ENCODE assay signal across 7 mouse cellular contexts in genomic region chr12:111907421-111907891, GRCm38 (mm10). TPM values are rescaled to one million over a fixed set of nuclear protein-coding genes. Genes with fewer than 3 reads are reported as not detected.
DNase-seq lines count a peak whose midpoint lies in the region; ATAC-seq and TF ChIP-seq lines count a peak whose summit lies in the region.

No protein-coding gene starts in this region.

- peak; percentile 70 for ATAC-seq in hindbrain, embryonic 16.5 days
- peak; percentile 69 for ATAC-seq in limb, embryonic 13.5 days (ENCODE audit: low FRiP score, low read depth)
- ATAC-seq in midbrain, embryonic 13.5 days, result peak; percentile 82

- H3K4me3 ChIP-seq in gastrocnemius, adult 2 months, result peak overlapping the region; percentile 78
- peak overlapping the region; percentile 89 for H3K4me3 ChIP-seq in hindbrain, embryonic 16.5 days (ENCODE audit: low read length)
- peak overlapping the region; percentile 89 for H3K4me3 ChIP-seq in limb, embryonic 13.5 days
- H3K4me3 ChIP-seq in midbrain, embryonic 13.5 days (replicated peaks), result peak overlapping the region; percentile 83

- H3K4me1 ChIP-seq in hindbrain, embryonic 16.5 days (ENCODE audit: control insufficient read depth, insufficient read depth, low read depth, low read length), result peaks cover 9% of the 10 kb centered on the region
- peaks cover 25% of the 10 kb centered on the region for H3K4me1 ChIP-seq in limb, embryonic 13.5 days
- H3K4me1 ChIP-seq in midbrain, embryonic 13.5 days (replicated peaks), result peaks cover 16% of the 10 kb centered on the region

- no peaks in the 10 kb centered on the region for H3K9me3 ChIP-seq in hindbrain, embryonic 16.5 days (ENCODE audit: control insufficient read depth, low read length)
- no peaks in the 10 kb centered on the region for H3K9me3 ChIP-seq in limb, embryonic 13.5 days
- H3K9me3 ChIP-seq in midbrain, embryonic 13.5 days, result no peaks in the 10 kb centered on the region

- peak; percentile 43 for DNase-seq in R1 (ENCODE audit: low read depth, low spot score)
- DNase-seq in cerebellum, adult 8-10 months, result peak; percentile 73
- DNase-seq in gastrocnemius, adult 2 months, result peak; percentile 81
- peak; percentile 76 to 84 for DNase-seq in spleen, postnatal 36 days (ENCODE audit: low spot score in 2 of 2)

- H3K9ac ChIP-seq in hindbrain, embryonic 16.5 days (ENCODE audit: low read depth, low read length), result peak overlapping the region; percentile 95
- H3K9ac ChIP-seq in limb, embryonic 13.5 days, result peak overlapping the region; percentile 84
- H3K9ac ChIP-seq in midbrain, embryonic 13.5 days (replicated peaks), result peak overlapping the region; percentile 92

- H3K27me3 ChIP-seq in hindbrain, embryonic 16.5 days (replicated peaks; ENCODE audit: control insufficient read depth, insufficient read depth, low read length), result 0 out of 2 replicates have a peak, but pooled peaks cover 2% of the 10 kb centered on the region
- peaks cover 7% of the 10 kb centered on the region; the same call in 1 of the 2 replicates for H3K27me3 ChIP-seq in limb, embryonic 13.5 days
- peaks cover 39% of the 10 kb centered on the region for H3K27me3 ChIP-seq in midbrain, embryonic 13.5 days

- under 1% methylated on average over 20 of the region's 63 CpGs for WGBS in hindbrain, embryonic 16.5 days
- under 1% methylated on average over 37 of the region's 63 CpGs for WGBS in limb, embryonic 13.5 days
- WGBS in midbrain, embryonic 13.5 days, result under 1% methylated on average over 40 of the region's 63 CpGs

- no peak for TF ChIP-seq CTCF in gastrocnemius, adult 2 months (IDR thresholded peaks at IDR 0.05)

- peak overlapping the region; percentile 88 for H3K27ac ChIP-seq in gastrocnemius, adult 2 months
- H3K27ac ChIP-seq in hindbrain, embryonic 16.5 days (ENCODE audit: low read depth, low read length), result peak overlapping the region; percentile 97
- peak overlapping the region; percentile 73 for H3K27ac ChIP-seq in limb, embryonic 13.5 days
- H3K27ac ChIP-seq in midbrain, embryonic 13.5 days, result peak overlapping the region; percentile 94

- H3K36me3 ChIP-seq in hindbrain, embryonic 16.5 days (ENCODE audit: control insufficient read depth, insufficient read depth, low read length), result no peaks in the 10 kb centered on the region
- no peaks in the 10 kb centered on the region for H3K36me3 ChIP-seq in limb, embryonic 13.5 days
- no peaks in the 10 kb centered on the region for H3K36me3 ChIP-seq in midbrain, embryonic 13.5 days

- H3K4me2 ChIP-seq in hindbrain, embryonic 16.5 days (ENCODE audit: low read length), result peak overlapping the region; percentile 68
- H3K4me2 ChIP-seq in limb, embryonic 13.5 days (replicated peaks), result peak overlapping the region; percentile 90
- peak overlapping the region; percentile 82 for H3K4me2 ChIP-seq in midbrain, embryonic 13.5 days (replicated peaks)

- intact Hi-C loops in gastrocnemius, adult 2 months (cut with DNase I), result no loop called here

RNA-seq across cellular contexts. Expression of gene Ppp1r13b, which starts 0.5 kb away (rescaled TPM):
- total RNA-seq in gastrocnemius, adult 2 months (2021), result 1 to 10 TPM; 6.7 to 7.1 TPM
- 17.9 and 36.4 TPM in 2 replicates for polyA plus RNA-seq in hindbrain, embryonic 16.5 days (2015; fragmentation: Nextera tagmentation; extraction: Ambion mirVana)
- 12.0 and 13.2 TPM in 2 replicates for polyA plus RNA-seq in limb, embryonic 13.5 days (2015; fragmentation: Nextera tagmentation; extraction: Ambion mirVana)
- polyA plus RNA-seq in midbrain, embryonic 13.5 days (2015; fragmentation: Nextera tagmentation; extraction: Ambion mirVana), result 17.8 and 19.7 TPM in 2 replicates

RNA-seq across cellular contexts. Expression of gene Atp5mpl, which starts 59.3 kb away (rescaled TPM):
- total RNA-seq in gastrocnemius, adult 2 months (2021), result 100 to 1,000 TPM; 684 to 874 TPM
- 694 and 757 TPM in 2 replicates for polyA plus RNA-seq in hindbrain, embryonic 16.5 days (2015; fragmentation: Nextera tagmentation; extraction: Ambion mirVana)
- polyA plus RNA-seq in limb, embryonic 13.5 days (2015; fragmentation: Nextera tagmentation; extraction: Ambion mirVana), result 622 and 628 TPM in 2 replicates
- 697 and 714 TPM in 2 replicates for polyA plus RNA-seq in midbrain, embryonic 13.5 days (2015; fragmentation: Nextera tagmentation; extraction: Ambion mirVana)

Comparison
In these comparisons a context has a peak if more than half of its experiments do, and no peak if none do; other contexts are left out.
1. Peak in every context shown above with its lines: DNase-seq, ATAC-seq, H3K4me3 ChIP-seq and H3K27ac ChIP-seq.